Mouse (Mus musculus): ENCODE data around the gene 2310030G06Rik.

2310030G06Rik gene

GRCm38 (mm10) chr9:50700921-50701691 lies 45.2 kb downstream of the 2310030G06Rik start:
- DNase-seq (ENCODE audit: low spot score in 2 of 2) = peak in 1 of 2 experiments; percentile 12

GRCm38 (mm10) chr9:50698418-50699409 lies 47.6 kb downstream of the 2310030G06Rik start:
- peak in 1 of 2 experiments; percentile 49 for DNase-seq (ENCODE audit: low spot score in 2 of 2)

- DNase-seq (ENCODE audit: low spot score in 2 of 2) = peak; percentile 76
Measured at GRCm38 (mm10) chr9:50697706-50698041, 48.7 kb downstream of the 2310030G06Rik start.

GRCm38 (mm10) chr9:50696851-50697705 lies 49.3 kb downstream of the 2310030G06Rik start:
- DNase-seq (ENCODE audit: low spot score in 2 of 2) = no peak

- no peak for DNase-seq (ENCODE audit: low spot score in 2 of 2)
Measured at GRCm38 (mm10) chr9:50695153-50695552, 51.2 kb downstream of the 2310030G06Rik start.

GRCm38 (mm10) chr9:50693631-50694030 lies 52.7 kb downstream of the 2310030G06Rik start:
- DNase-seq (ENCODE audit: low spot score in 2 of 2) = no peak

GRCm38 (mm10) chr9:50692626-50693580 lies 53.4 kb downstream of the 2310030G06Rik start:
- no peak for DNase-seq (ENCODE audit: low spot score in 2 of 2)

Data from frontal cortex, postnatal 10 days (tissue).